Mouse (Mus musculus): ENCODE measurements around the gene Uqcc1. TPM values are rescaled to one million over a fixed set of nuclear protein-coding genes. Genes with fewer than 3 reads are reported as not detected.

Uqcc1 gene
- polyA plus RNA-seq, 1 experiment from 2014 or later = 72.7 TPM

DNA sequence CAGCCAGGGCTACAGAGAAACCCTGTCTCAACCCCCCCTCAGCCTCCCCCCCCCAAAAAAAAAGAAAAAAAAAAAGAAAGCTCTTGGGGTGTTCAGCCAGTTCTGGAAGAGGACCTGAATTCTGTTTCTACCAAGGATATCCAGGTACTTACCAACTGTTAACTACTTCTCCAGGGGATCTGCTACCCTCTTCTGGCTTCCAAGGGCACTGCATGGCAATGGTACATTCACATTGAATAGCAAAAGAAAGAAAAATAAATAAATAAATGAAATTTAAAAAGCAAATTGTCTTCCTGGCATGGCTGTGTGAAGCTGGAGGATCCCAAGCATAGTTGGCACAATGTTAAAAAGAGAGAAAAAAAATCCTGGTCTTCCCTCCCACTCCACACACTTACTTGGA is 21.9 kb upstream of the Uqcc1 start:
- DNase-seq (ENCODE audit: low spot score) (peak; percentile 76), ATAC-seq (ENCODE audit: low FRiP score) (no peak)
- Histone ChIP-seq H3K9me3 (ENCODE audit: control insufficient read depth, low read length) (no peaks in the 10 kb centered on the region), H3K36me3 (replicated peaks; ENCODE audit: control insufficient read depth, insufficient read depth) (no peaks in the 10 kb centered on the region), H3K27me3 (ENCODE audit: control insufficient read depth, insufficient read depth, low read length) (no peaks in the 10 kb centered on the region), H3K27ac (no peak overlapping the region), H3K4me2 (replicated peaks) (no peak overlapping the region), H3K4me1 (replicated peaks; ENCODE audit: control insufficient read depth, insufficient read depth, low read length) (peaks cover 13% of the 10 kb centered on the region), H3K9ac (no peak overlapping the region), H3K4me3 (replicated peaks; ENCODE audit: low read length) (no peak overlapping the region)

DNA sequence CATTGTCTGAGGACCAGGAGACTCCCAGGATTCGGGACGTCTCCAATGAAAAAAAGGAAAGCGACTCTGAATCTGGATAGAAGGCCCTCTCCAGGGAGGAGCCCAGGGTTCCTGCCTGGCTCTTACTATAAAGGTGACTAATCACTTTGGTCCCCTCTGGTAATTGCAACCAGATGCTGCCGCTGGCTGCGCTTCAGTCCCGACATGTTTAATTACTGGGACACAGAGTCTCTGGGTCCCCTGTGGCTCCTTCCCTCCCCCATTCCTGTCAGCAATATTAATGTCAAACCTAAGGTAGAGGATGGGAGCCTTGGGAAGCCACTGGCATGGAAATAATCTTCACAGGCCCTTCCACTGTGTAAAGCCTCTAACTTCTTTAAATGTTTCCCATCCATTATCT is 19.3 kb upstream of the Uqcc1 start:
- peak; percentile 38 for DNase-seq (ENCODE audit: low spot score)
- no peak overlapping the region; the same call in 1 of the 2 replicates for H3K27ac ChIP-seq
- no peak overlapping the region for H3K4me3 ChIP-seq (replicated peaks; ENCODE audit: low read length)
- no peaks in the 10 kb centered on the region for H3K9me3 ChIP-seq (ENCODE audit: control insufficient read depth, low read length)
- ATAC-seq (ENCODE audit: low FRiP score) = 0 out of 2 replicates have a peak, but pooled peaks have one; percentile 14
- H3K4me1 ChIP-seq (replicated peaks; ENCODE audit: control insufficient read depth, insufficient read depth, low read length) = peaks cover 11% of the 10 kb centered on the region
- no peaks in the 10 kb centered on the region for H3K36me3 ChIP-seq (replicated peaks; ENCODE audit: control insufficient read depth, insufficient read depth)
- H3K27me3 ChIP-seq (ENCODE audit: control insufficient read depth, insufficient read depth, low read length) = no peaks in the 10 kb centered on the region
- H3K9ac ChIP-seq = no peak overlapping the region
- no peak overlapping the region for H3K4me2 ChIP-seq (replicated peaks)
- 7% methylated on average over 6 of the region's 6 CpGs for WGBS

GRCm38 (mm10) chr2:155947390-155948002 is 17.4 kb upstream of the Uqcc1 start:
- H3K9ac ChIP-seq = no peak overlapping the region
- H3K9me3 ChIP-seq (ENCODE audit: control insufficient read depth, low read length) = no peaks in the 10 kb centered on the region
- no peak overlapping the region for H3K4me3 ChIP-seq (replicated peaks; ENCODE audit: low read length)
- H3K4me2 ChIP-seq (replicated peaks) = no peak overlapping the region
- DNase-seq (ENCODE audit: low spot score) (no peak), ATAC-seq (ENCODE audit: low FRiP score) (no peak)
- peaks cover 17% of the 10 kb centered on the region for H3K4me1 ChIP-seq (replicated peaks; ENCODE audit: control insufficient read depth, insufficient read depth, low read length)
- no peak overlapping the region for H3K27ac ChIP-seq
- 61% methylated on average over 5 of the region's 5 CpGs for WGBS
- no peaks in the 10 kb centered on the region for H3K36me3 ChIP-seq (replicated peaks; ENCODE audit: control insufficient read depth, insufficient read depth)
- no peaks in the 10 kb centered on the region for H3K27me3 ChIP-seq (ENCODE audit: control insufficient read depth, insufficient read depth, low read length)

GRCm38 (mm10) chr2:155946499-155946898 is 16.4 kb upstream of the Uqcc1 start:
- DNase-seq (ENCODE audit: low spot score) = no peak
- no peak for ATAC-seq (ENCODE audit: low FRiP score)
- H3K36me3 ChIP-seq (replicated peaks; ENCODE audit: control insufficient read depth, insufficient read depth) = no peaks in the 10 kb centered on the region
- H3K4me3 ChIP-seq (replicated peaks; ENCODE audit: low read length) = no peak overlapping the region
- H3K9me3 ChIP-seq (ENCODE audit: control insufficient read depth, low read length) = no peaks in the 10 kb centered on the region
- 0 out of 2 replicates have a peak overlapping the region, but pooled peaks have one; percentile 48 for H3K27ac ChIP-seq
- WGBS = 7% methylated on average over 4 of the region's 4 CpGs
- H3K27me3 ChIP-seq (ENCODE audit: control insufficient read depth, insufficient read depth, low read length) = no peaks in the 10 kb centered on the region
- peaks cover 17% of the 10 kb centered on the region for H3K4me1 ChIP-seq (replicated peaks; ENCODE audit: control insufficient read depth, insufficient read depth, low read length)
- H3K4me2 ChIP-seq (replicated peaks) = no peak overlapping the region
- no peak overlapping the region for H3K9ac ChIP-seq

GRCm38 (mm10) chr2:155946069-155946468 is 16.0 kb upstream of the Uqcc1 start:
- Histone ChIP-seq H3K27me3 (ENCODE audit: control insufficient read depth, insufficient read depth, low read length) (no peaks in the 10 kb centered on the region), H3K4me2 (replicated peaks) (no peak overlapping the region), H3K4me1 (replicated peaks; ENCODE audit: control insufficient read depth, insufficient read depth, low read length) (peaks cover 17% of the 10 kb centered on the region), H3K36me3 (replicated peaks; ENCODE audit: control insufficient read depth, insufficient read depth) (no peaks in the 10 kb centered on the region), H3K9me3 (ENCODE audit: control insufficient read depth, low read length) (no peaks in the 10 kb centered on the region), H3K4me3 (replicated peaks; ENCODE audit: low read length) (no peak overlapping the region), H3K27ac (no peak overlapping the region), H3K9ac (no peak overlapping the region)
- peak; percentile 74 for DNase-seq (ENCODE audit: low spot score)
- 1% methylated on average over 7 of the region's 7 CpGs for WGBS
- ATAC-seq (ENCODE audit: low FRiP score) = no peak

GRCm38 (mm10) chr2:155945580-155945979 is 15.5 kb upstream of the Uqcc1 start:
- H3K9ac ChIP-seq = no peak overlapping the region
- no peak overlapping the region for H3K4me3 ChIP-seq (replicated peaks; ENCODE audit: low read length)
- no peaks in the 10 kb centered on the region for H3K9me3 ChIP-seq (ENCODE audit: control insufficient read depth, low read length)
- WGBS = 59% methylated on average over 5 of the region's 5 CpGs
- peaks cover 17% of the 10 kb centered on the region for H3K4me1 ChIP-seq (replicated peaks; ENCODE audit: control insufficient read depth, insufficient read depth, low read length)
- ATAC-seq (ENCODE audit: low FRiP score) (no peak), DNase-seq (ENCODE audit: low spot score) (no peak)
- H3K27me3 ChIP-seq (ENCODE audit: control insufficient read depth, insufficient read depth, low read length) = no peaks in the 10 kb centered on the region
- H3K4me2 ChIP-seq (replicated peaks) = no peak overlapping the region
- H3K36me3 ChIP-seq (replicated peaks; ENCODE audit: control insufficient read depth, insufficient read depth) = no peaks in the 10 kb centered on the region
- no peak overlapping the region for H3K27ac ChIP-seq

DNA sequence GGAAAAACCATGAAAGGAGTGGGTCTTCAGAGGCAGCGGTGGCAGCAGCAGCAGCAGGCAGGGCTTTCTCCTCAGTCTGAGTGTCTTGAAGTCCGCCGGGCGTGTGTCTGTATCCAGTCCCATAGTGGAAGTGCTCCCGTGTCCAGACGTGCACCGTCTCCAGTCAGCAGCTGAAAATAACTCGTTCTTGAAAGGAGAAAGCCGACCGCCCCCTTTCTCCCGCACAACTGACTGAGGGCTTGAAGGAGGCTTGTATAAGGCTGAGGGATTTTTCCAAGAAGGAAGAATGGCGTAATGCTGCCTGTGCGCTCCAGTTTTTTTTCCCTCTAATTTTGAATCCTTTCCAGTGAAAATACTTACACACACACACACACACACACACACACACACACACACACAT is 15.0 kb upstream of the Uqcc1 start, which contains the start of gene Gdf5:
Gene Gdf5, minus strand, starts transcription at position 244 of the 400 bp plus-strand sequence.
- H3K27me3 ChIP-seq (ENCODE audit: control insufficient read depth, insufficient read depth, low read length) = no peaks in the 10 kb centered on the region
- H3K4me3 ChIP-seq (replicated peaks; ENCODE audit: low read length) = no peak within 1 kb of the TSS
- no peak for ATAC-seq (ENCODE audit: low FRiP score)
- 45% methylated on average over 13 of the region's 13 CpGs for WGBS
- no peaks in the 10 kb centered on the region for H3K9me3 ChIP-seq (ENCODE audit: control insufficient read depth, low read length)
- 0 out of 2 replicates have a peak within 1 kb of the TSS, but pooled peaks have one; percentile 22 for H3K4me2 ChIP-seq (replicated peaks)
- no peak for DNase-seq (ENCODE audit: low spot score)
- peak within 1 kb of the TSS; percentile 26; the same call in 1 of the 2 replicates for H3K9ac ChIP-seq
- no peaks in the 10 kb centered on the region for H3K36me3 ChIP-seq (replicated peaks; ENCODE audit: control insufficient read depth, insufficient read depth)
- H3K4me1 ChIP-seq (replicated peaks; ENCODE audit: control insufficient read depth, insufficient read depth, low read length) = peaks cover 17% of the 10 kb centered on the region
- H3K27ac ChIP-seq = peak within 1 kb of the TSS; percentile 63; the same call in 1 of the 2 replicates

GRCm38 (mm10) chr2:155944685-155945084 is 14.6 kb upstream of the Uqcc1 start:
- H3K27me3 ChIP-seq (ENCODE audit: control insufficient read depth, insufficient read depth, low read length) = no peaks in the 10 kb centered on the region
- H3K4me3 ChIP-seq (replicated peaks; ENCODE audit: low read length) = no peak overlapping the region
- peaks cover 14% of the 10 kb centered on the region for H3K4me1 ChIP-seq (replicated peaks; ENCODE audit: control insufficient read depth, insufficient read depth, low read length)
- no peak for ATAC-seq (ENCODE audit: low FRiP score)
- no peaks in the 10 kb centered on the region for H3K9me3 ChIP-seq (ENCODE audit: control insufficient read depth, low read length)
- no peaks in the 10 kb centered on the region for H3K36me3 ChIP-seq (replicated peaks; ENCODE audit: control insufficient read depth, insufficient read depth)
- no peak for DNase-seq (ENCODE audit: low spot score)
- peak overlapping the region; percentile 26; the same call in 1 of the 2 replicates for H3K9ac ChIP-seq
- peak overlapping the region; percentile 63; the same call in 1 of the 2 replicates for H3K27ac ChIP-seq
- 83% methylated on average over 4 of the region's 4 CpGs for WGBS
- H3K4me2 ChIP-seq (replicated peaks) = 0 out of 2 replicates have a peak overlapping the region, but pooled peaks have one; percentile 22

DNA sequence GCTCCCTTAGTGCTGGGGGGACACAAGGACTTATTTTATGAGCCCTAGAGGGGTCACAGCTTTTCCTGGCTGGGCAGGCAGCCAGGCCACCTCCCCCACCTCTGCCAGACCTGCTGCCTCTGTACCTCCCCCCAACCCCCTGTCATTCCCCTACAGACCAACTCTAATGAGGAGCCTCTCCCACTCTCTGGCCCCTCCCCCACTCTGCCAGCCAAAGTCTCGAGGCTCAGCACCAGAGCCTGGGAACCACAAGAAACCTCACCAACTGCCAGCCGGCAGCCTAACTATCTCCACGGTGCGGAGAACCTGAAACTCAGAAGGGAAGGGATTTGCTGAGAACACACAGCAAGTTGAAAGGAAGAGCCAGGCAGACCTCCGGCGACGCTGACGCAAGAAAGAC is 13.4 kb upstream of the Uqcc1 start:
- Histone ChIP-seq H3K36me3 (replicated peaks; ENCODE audit: control insufficient read depth, insufficient read depth) (no peaks in the 10 kb centered on the region), H3K9me3 (ENCODE audit: control insufficient read depth, low read length) (no peaks in the 10 kb centered on the region), H3K4me2 (replicated peaks) (peak overlapping the region; percentile 22), H3K4me1 (replicated peaks; ENCODE audit: control insufficient read depth, insufficient read depth, low read length) (0 out of 2 replicates have a peak, but pooled peaks cover 7% of the 10 kb centered on the region), H3K4me3 (replicated peaks; ENCODE audit: low read length) (no peak overlapping the region), H3K9ac (peak overlapping the region; percentile 1; the same call in 1 of the 2 replicates), H3K27me3 (ENCODE audit: control insufficient read depth, insufficient read depth, low read length) (no peaks in the 10 kb centered on the region), H3K27ac (no peak overlapping the region)
- under 1% methylated on average over 8 of the region's 8 CpGs for WGBS
- no peak for ATAC-seq (ENCODE audit: low FRiP score)
- DNase-seq (ENCODE audit: low spot score) = no peak

Measured in hindbrain, embryonic 14.5 days (tissue).